Mouse (Mus musculus): ENCODE data around the gene Hhipl1. TPM values are rescaled to one million over a fixed set of nuclear protein-coding genes. Genes with fewer than 3 reads are reported as not detected.

Gene Hhipl1
- polyA plus RNA-seq, 1 experiment from 2014 or later, result 0.24 TPM

DNA sequence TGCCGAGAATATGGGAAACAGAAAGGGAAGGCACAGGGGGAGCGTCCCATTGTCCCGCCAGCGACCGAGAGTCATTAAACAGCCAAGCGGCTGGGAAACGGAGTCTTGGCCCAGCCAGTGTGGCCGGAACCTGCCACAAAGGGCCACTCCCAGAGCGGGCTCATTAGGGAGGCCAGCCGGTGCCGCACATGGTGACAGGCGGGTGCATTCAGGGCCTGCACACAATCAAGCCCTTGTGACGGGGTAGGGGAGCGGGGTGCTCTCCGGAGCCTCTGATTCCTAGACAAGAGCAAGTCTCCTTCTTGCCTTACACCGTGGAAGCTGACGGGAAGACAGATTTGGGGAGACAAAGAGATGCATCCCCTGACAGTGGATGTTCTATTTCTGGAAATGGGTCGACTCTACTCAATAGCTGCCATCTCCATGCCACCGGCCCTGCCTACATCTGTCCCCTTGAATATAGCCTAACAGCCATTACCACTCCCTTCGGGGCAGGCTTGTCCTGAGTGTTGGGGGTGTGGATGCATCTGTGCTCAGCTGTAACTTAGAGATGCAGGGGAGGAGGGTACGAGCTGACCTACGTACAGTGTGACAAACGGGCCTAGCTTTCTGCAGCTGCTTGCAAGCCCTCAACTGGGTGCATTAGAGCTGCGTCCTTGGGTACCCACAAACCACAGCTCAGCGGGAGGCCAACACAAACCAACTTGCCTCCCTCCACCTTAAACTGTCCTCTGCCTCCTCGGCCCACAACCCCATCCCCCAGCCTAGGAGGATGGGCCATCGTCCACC, 40.0 kb upstream of the Hhipl1 start:
- Histone ChIP-seq H3K4me3 (ENCODE audit: low read depth, low read length) (no peak overlapping the region), H3K36me3 (ENCODE audit: control insufficient read depth, insufficient read depth, low read length) (no peaks in the 10 kb centered on the region), H3K27me3 (ENCODE audit: control insufficient read depth, insufficient read depth, low read length) (no peaks in the 10 kb centered on the region), H3K4me2 (replicated peaks; ENCODE audit: low read depth) (peak overlapping the region; percentile 14; the same call in 1 of the 2 replicates), H3K4me1 (replicated peaks; ENCODE audit: control insufficient read depth, insufficient read depth) (peaks cover 3% of the 10 kb centered on the region), H3K9ac (ENCODE audit: low read length) (peak overlapping the region; percentile 27), H3K9me3 (ENCODE audit: control insufficient read depth, low read length) (no peaks in the 10 kb centered on the region), H3K27ac (replicated peaks) (peak overlapping the region; percentile 53)
- ATAC-seq (ENCODE audit: low FRiP score, low TSS enrichment) (peak; percentile 34; the same call in 1 of the 2 replicates), DNase-seq (ENCODE audit: low spot score) (no peak)
- WGBS, result 39% methylated on average over 27 of the region's 27 CpGs
- TF ChIP-seq EP300 (optimal IDR thresholded peaks at IDR 0.05) (no peak), CTCF (IDR thresholded peaks at IDR 0.05; ENCODE audit: low read depth) (no peak)

DNA sequence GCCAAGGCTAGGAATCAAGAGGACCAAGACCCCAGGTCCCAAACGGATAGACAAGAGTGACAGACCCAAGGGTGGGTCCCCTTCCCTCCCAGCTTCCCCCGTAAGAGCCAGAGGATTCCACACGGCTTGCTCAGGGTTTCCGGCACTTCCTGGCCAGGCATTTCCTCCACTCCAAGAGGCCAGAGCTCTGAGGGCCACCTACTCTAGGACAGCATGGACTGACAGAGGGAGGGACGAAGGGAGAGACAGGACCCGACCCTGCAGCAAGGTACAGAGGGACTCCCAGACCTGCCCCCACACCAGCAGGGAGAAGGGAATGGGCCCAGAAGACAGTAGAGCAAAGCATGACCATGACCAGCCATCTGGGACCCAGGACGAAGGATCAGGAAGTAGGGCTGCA, 38.4 kb upstream of the Hhipl1 start:
- no peaks in the 10 kb centered on the region for H3K9me3 ChIP-seq (ENCODE audit: control insufficient read depth, low read length)
- no peak for TF ChIP-seq EP300 (optimal IDR thresholded peaks at IDR 0.05)
- TF ChIP-seq CTCF (IDR thresholded peaks at IDR 0.05; ENCODE audit: low read depth), result no peak
- peak; percentile 8; the same call in 1 of the 2 replicates for ATAC-seq (ENCODE audit: low FRiP score, low TSS enrichment)
- H3K36me3 ChIP-seq (ENCODE audit: control insufficient read depth, insufficient read depth, low read length), result no peaks in the 10 kb centered on the region
- 73% methylated on average over 7 of the region's 7 CpGs for WGBS
- peak overlapping the region; percentile 53 for H3K27ac ChIP-seq (replicated peaks)
- H3K4me1 ChIP-seq (replicated peaks; ENCODE audit: control insufficient read depth, insufficient read depth), result peaks cover 3% of the 10 kb centered on the region
- no peak overlapping the region for H3K4me3 ChIP-seq (ENCODE audit: low read depth, low read length)
- no peaks in the 10 kb centered on the region for H3K27me3 ChIP-seq (ENCODE audit: control insufficient read depth, insufficient read depth, low read length)
- DNase-seq (ENCODE audit: low spot score), result no peak
- H3K9ac ChIP-seq (ENCODE audit: low read length), result no peak overlapping the region
- no peak overlapping the region for H3K4me2 ChIP-seq (replicated peaks; ENCODE audit: low read depth)

DNA sequence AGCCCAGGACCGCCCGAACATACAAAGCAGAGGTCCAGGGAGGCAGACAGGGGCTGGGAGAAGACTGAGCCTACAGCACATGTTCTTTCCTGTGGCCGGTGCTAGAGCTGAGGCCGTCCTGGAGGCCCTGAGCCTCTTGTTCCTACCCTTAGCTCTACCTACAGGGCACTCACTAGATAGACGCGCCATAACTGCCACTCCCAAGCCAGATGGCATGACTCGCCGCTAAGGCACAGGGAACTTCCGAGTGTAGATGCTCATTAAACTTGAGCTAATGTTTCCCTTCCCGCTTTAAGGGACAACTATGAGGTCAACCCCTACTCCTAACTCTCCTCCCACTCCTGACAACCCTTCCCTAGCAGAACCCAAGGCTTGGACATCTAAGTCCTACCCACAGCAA, 37.1 kb upstream of the Hhipl1 start:
- H3K4me3 ChIP-seq (ENCODE audit: low read depth, low read length), result no peak overlapping the region
- TF ChIP-seq CTCF (IDR thresholded peaks at IDR 0.05; ENCODE audit: low read depth) (no peak), EP300 (optimal IDR thresholded peaks at IDR 0.05) (no peak)
- 71% methylated on average over 10 of the region's 10 CpGs for WGBS
- no peaks in the 10 kb centered on the region for H3K9me3 ChIP-seq (ENCODE audit: control insufficient read depth, low read length)
- H3K27me3 ChIP-seq (ENCODE audit: control insufficient read depth, insufficient read depth, low read length), result no peaks in the 10 kb centered on the region
- DNase-seq (ENCODE audit: low spot score) (no peak), ATAC-seq (ENCODE audit: low FRiP score, low TSS enrichment) (no peak)
- peak overlapping the region; percentile 40; the same call in 1 of the 2 replicates for H3K27ac ChIP-seq (replicated peaks)
- no peak overlapping the region for H3K4me2 ChIP-seq (replicated peaks; ENCODE audit: low read depth)
- no peaks in the 10 kb centered on the region for H3K36me3 ChIP-seq (ENCODE audit: control insufficient read depth, insufficient read depth, low read length)
- no peak overlapping the region for H3K9ac ChIP-seq (ENCODE audit: low read length)
- peaks cover 8% of the 10 kb centered on the region for H3K4me1 ChIP-seq (replicated peaks; ENCODE audit: control insufficient read depth, insufficient read depth)

DNA sequence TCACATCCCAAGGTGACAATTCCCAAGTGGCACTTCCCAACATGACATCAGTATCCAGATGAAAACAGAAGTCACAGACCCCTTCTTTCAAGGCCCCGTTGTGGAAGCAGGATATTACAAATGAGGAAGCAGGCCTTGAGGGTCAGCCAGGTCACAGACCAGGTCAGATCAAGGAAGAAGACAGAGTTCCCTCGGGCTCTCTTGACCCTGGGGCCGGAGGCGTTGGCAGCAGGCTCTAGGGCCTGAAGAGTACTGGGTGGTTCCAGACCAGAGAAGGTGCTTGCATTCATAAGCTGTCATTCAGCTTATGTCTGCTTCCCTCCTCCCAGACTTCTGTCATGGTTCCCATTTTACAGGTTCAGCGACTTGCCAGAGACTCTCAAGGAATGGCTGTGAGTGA, 36.4 kb upstream of the Hhipl1 start:
- TF ChIP-seq CTCF (IDR thresholded peaks at IDR 0.05; ENCODE audit: low read depth), result no peak
- TF ChIP-seq EP300 (optimal IDR thresholded peaks at IDR 0.05), result no peak
- H3K4me2 ChIP-seq (replicated peaks; ENCODE audit: low read depth), result no peak overlapping the region
- no peaks in the 10 kb centered on the region for H3K36me3 ChIP-seq (ENCODE audit: control insufficient read depth, insufficient read depth, low read length)
- ATAC-seq (ENCODE audit: low FRiP score, low TSS enrichment) (no peak), DNase-seq (ENCODE audit: low spot score) (no peak)
- no peak overlapping the region for H3K4me3 ChIP-seq (ENCODE audit: low read depth, low read length)
- H3K27me3 ChIP-seq (ENCODE audit: control insufficient read depth, insufficient read depth, low read length), result no peaks in the 10 kb centered on the region
- H3K9me3 ChIP-seq (ENCODE audit: control insufficient read depth, low read length), result no peaks in the 10 kb centered on the region
- H3K9ac ChIP-seq (ENCODE audit: low read length), result no peak overlapping the region
- peaks cover 8% of the 10 kb centered on the region for H3K4me1 ChIP-seq (replicated peaks; ENCODE audit: control insufficient read depth, insufficient read depth)
- H3K27ac ChIP-seq (replicated peaks), result peak overlapping the region; percentile 26; the same call in 1 of the 2 replicates
- whole genome bisulfite sequencing, result 70% methylated on average over 5 of the region's 5 CpGs

DNA sequence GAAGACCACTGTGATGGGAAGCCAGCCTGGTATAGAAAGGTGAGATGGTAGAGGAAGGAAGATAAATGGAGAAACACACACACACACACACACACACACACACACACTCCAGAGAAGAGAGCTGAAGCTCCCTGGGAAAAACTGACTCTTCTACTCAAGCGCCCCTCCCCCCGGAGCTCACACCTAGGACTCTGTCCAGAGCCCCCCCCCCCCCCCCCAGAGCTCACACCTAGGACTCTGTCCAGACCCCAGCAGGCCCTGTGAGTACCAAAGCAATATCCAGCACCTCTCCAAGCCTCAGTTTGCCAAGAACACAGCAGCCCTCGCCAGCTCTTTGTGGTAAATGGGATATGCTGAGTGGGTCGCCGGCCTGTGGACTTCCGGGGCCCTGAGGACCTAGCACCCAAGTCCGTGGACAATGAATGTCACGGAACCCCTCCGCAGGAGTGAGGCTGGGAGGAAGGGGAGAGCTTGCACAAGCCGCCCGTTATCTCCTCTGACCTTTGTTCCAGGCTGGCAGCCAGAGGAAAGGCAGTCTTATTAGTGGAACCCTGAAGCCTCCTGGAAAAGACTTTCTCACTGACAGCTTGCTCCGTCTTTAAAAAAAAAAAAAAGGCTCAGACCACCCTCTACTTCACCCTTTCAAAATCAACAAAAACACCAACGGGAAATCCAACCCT, 35.7 kb upstream of the Hhipl1 start:
- Histone ChIP-seq H3K9ac (ENCODE audit: low read length) (no peak overlapping the region), H3K36me3 (ENCODE audit: control insufficient read depth, insufficient read depth, low read length) (no peaks in the 10 kb centered on the region), H3K4me3 (ENCODE audit: low read depth, low read length) (no peak overlapping the region), H3K27ac (replicated peaks) (no peak overlapping the region), H3K4me2 (replicated peaks; ENCODE audit: low read depth) (peak overlapping the region; percentile 36), H3K9me3 (ENCODE audit: control insufficient read depth, low read length) (no peaks in the 10 kb centered on the region), H3K4me1 (replicated peaks; ENCODE audit: control insufficient read depth, insufficient read depth) (peaks cover 8% of the 10 kb centered on the region), H3K27me3 (ENCODE audit: control insufficient read depth, insufficient read depth, low read length) (no peaks in the 10 kb centered on the region)
- 55% methylated on average over 13 of the region's 13 CpGs for WGBS
- DNase-seq (ENCODE audit: low spot score) (peak; percentile 65), ATAC-seq (ENCODE audit: low FRiP score, low TSS enrichment) (no peak)
- TF ChIP-seq EP300 (optimal IDR thresholded peaks at IDR 0.05) (no peak), CTCF (IDR thresholded peaks at IDR 0.05; ENCODE audit: low read depth) (no peak)
